ENCODE assay signal across 8 mouse cellular contexts in the genomic region with DNA sequence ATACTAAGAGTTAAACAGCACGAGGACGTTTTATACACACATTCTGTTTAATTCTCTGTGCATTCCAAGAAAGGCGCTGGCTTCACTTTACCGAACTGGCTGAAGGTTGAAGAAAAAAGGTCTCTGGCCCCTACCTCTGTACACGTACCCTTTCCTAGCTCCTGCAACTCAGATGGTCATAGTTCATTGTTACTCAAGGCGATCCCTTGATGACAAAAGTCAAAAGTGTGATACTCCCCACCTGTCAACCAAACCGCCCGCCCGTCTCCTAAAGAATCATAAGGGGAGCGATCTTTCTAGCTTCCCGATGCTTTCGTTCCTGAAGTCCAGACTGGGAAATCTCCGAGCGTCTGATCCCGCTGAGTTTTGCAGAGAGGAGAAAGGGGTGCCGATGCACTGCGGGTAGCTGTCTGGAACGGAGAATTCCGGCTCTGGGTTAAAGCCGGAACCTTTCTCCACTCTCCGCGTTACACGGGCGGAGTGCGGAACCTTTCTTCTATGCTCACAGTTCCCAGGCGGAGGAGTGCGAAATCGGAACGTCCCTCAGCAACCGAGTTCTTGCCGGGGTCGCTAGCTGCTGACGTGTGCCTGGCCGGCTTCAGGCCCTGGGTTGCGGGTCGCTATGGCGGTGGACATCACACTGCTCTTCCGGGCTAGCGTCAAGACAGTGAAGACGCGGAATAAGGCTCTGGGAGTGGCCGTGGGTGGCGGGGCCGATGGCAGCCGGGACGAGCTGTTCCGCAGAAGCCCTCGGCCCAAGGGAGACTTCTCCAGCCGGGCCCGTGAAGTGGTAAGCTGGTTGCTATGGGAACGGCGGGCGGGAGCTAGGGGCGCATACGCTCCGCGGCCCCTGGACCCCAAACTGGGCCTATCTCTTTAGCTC. TPM values are rescaled to one million over a fixed set of nuclear protein-coding genes. Genes with fewer than 3 reads are reported as not detected.
DNase-seq lines count a peak whose midpoint lies in the region; ATAC-seq and TF ChIP-seq lines count a peak whose summit lies in the region.

A gene (plus strand): TSS at position 33 of the 883 bp plus-strand sequence.

- peaks cover 8 to 18% of the 10 kb centered on the region in 2 experiments; a peak in 3 of 4 replicates for H3K4me1 ChIP-seq in CH12.LX (ENCODE audit: control insufficient read depth in 1 of 2, insufficient read depth in 2 of 2)
- H3K4me1 ChIP-seq in forebrain, embryonic 11.5 days (replicated peaks; ENCODE audit: control insufficient read depth, insufficient read depth, low read length): no peaks in the 10 kb centered on the region
- H3K4me1 ChIP-seq in heart, embryonic 16.5 days (ENCODE audit: control insufficient read depth, insufficient read depth, low read length): peaks cover 8% of the 10 kb centered on the region
- H3K4me1 ChIP-seq in liver, embryonic 15.5 days (replicated peaks): peaks cover 17% of the 10 kb centered on the region
- peaks cover 15% of the 10 kb centered on the region for H3K4me1 ChIP-seq in neural tube, embryonic 12.5 days

- DNase-seq in CH12.LX (ENCODE audit: extremely low read depth): peak; percentile 90
- peak; percentile 79 for DNase-seq in c-Kit-positive CD71-positive TER-119-negative erythroid progenitor cells, embryonic 14.5 days (ENCODE audit: low read depth)
- DNase-seq in forebrain, embryonic 11.5 days (ENCODE audit: low spot score): peak; percentile 90
- DNase-seq in kidney, postnatal 36 days: peak; percentile 87 to 90
- peak; percentile 91 for DNase-seq in telencephalon, adult 2 months (ENCODE audit: low read depth, low spot score)

- H3K9ac ChIP-seq in CH12.LX (ENCODE audit: insufficient read depth, low read depth): peak within 1 kb of the TSS; percentile 72
- H3K9ac ChIP-seq in forebrain, embryonic 11.5 days (ENCODE audit: low read length): peak within 1 kb of the TSS; percentile 87
- H3K9ac ChIP-seq in heart, embryonic 16.5 days (ENCODE audit: low read length): peak within 1 kb of the TSS; percentile 96
- peak within 1 kb of the TSS; percentile 69 for H3K9ac ChIP-seq in liver, embryonic 15.5 days
- peak within 1 kb of the TSS; percentile 73 for H3K9ac ChIP-seq in neural tube, embryonic 12.5 days

- peaks cover 6% of the 10 kb centered on the region; the same call in 1 of the 2 replicates for H3K79me2 ChIP-seq in CH12.LX (replicated peaks; ENCODE audit: control insufficient read depth, extremely low read depth, insufficient read depth, poor library complexity, severe bottlenecking)

- peak within 1 kb of the TSS; percentile 83 to 98 (median 92) for H3K4me3 ChIP-seq in CH12.LX (replicated peaks in 1 of 3; ENCODE audit: low read depth in 2 of 3, low read length in 2 of 3, poor library complexity in 1 of 3)
- H3K4me3 ChIP-seq in forebrain, embryonic 11.5 days (ENCODE audit: low read depth, low read length): peak within 1 kb of the TSS; percentile 85
- H3K4me3 ChIP-seq in heart, embryonic 16.5 days (ENCODE audit: low read length): peak within 1 kb of the TSS; percentile 100
- peak within 1 kb of the TSS; percentile 77 for H3K4me3 ChIP-seq in liver, embryonic 15.5 days (replicated peaks)
- H3K4me3 ChIP-seq in neural tube, embryonic 12.5 days: peak within 1 kb of the TSS; percentile 84

- under 1% methylated on average over 57 of the region's 57 CpGs for WGBS in forebrain, embryonic 11.5 days
- whole genome bisulfite sequencing in heart, embryonic 16.5 days: under 1% methylated on average over 57 of the region's 57 CpGs
- under 1% methylated on average over 57 of the region's 57 CpGs for WGBS in liver, embryonic 15.5 days (ENCODE audit: insufficient replicate concordance)
- WGBS in neural tube, embryonic 12.5 days: 1% methylated on average over 57 of the region's 57 CpGs

- no peak for TF ChIP-seq CTCF in CH12.LX (conservative IDR thresholded peaks at IDR 0.05 in 1 of 2, IDR thresholded peaks at IDR 0.05 in 1 of 2; ENCODE audit: low read depth in 2 of 2, low read length in 2 of 2)

- in situ Hi-C loops in CH12.LX (cut with MboI; ENCODE audit: low pct_ligation_motif_present, low pct_unique_long_range_greater_than_20kb, low sequenced_read_pairs): no loop called here

- H3K4me2 ChIP-seq in CH12.LX (ENCODE audit: insufficient read depth, low read depth, poor library complexity, severe bottlenecking): peak within 1 kb of the TSS; percentile 97
- peak within 1 kb of the TSS; percentile 81 for H3K4me2 ChIP-seq in forebrain, embryonic 11.5 days (ENCODE audit: low read depth, low read length, severe bottlenecking)
- H3K4me2 ChIP-seq in heart, embryonic 16.5 days (ENCODE audit: low read depth, low read length): peak within 1 kb of the TSS; percentile 78
- H3K4me2 ChIP-seq in liver, embryonic 15.5 days: peak within 1 kb of the TSS; percentile 76
- peak within 1 kb of the TSS; percentile 83 for H3K4me2 ChIP-seq in neural tube, embryonic 12.5 days (replicated peaks)

- TF ChIP-seq EP300 in CH12.LX (IDR thresholded peaks at IDR 0.05; ENCODE audit: low read length): no peak

- TF ChIP-seq RAD21 in CH12.LX (IDR thresholded peaks at IDR 0.05; ENCODE audit: low read depth, low read length): no peak

- H3K27ac ChIP-seq in CH12.LX (ENCODE audit: insufficient read depth, low read depth): no peak within 1 kb of the TSS
- H3K27ac ChIP-seq in forebrain, embryonic 11.5 days (ENCODE audit: low read depth, low read length): 0 out of 2 replicates have a peak within 1 kb of the TSS, but pooled peaks have one; percentile 37
- peak within 1 kb of the TSS; percentile 73 for H3K27ac ChIP-seq in heart, embryonic 16.5 days (ENCODE audit: low read length)
- no peak within 1 kb of the TSS; the same call in 1 of the 2 replicates for H3K27ac ChIP-seq in liver, embryonic 15.5 days (replicated peaks)
- H3K27ac ChIP-seq in neural tube, embryonic 12.5 days: no peak within 1 kb of the TSS; the same call in 1 of the 2 replicates

- peak; percentile 96 for ATAC-seq in forebrain, embryonic 11.5 days (replicated peaks; ENCODE audit: low FRiP score)
- peak; percentile 96 for ATAC-seq in heart, embryonic 16.5 days (replicated peaks; ENCODE audit: extremely low read depth, insufficient read depth, low FRiP score)
- ATAC-seq in liver, embryonic 15.5 days (ENCODE audit: insufficient read depth): peak; percentile 85
- ATAC-seq in neural tube, embryonic 12.5 days (ENCODE audit: low FRiP score, low read depth): peak; percentile 96

- dilution Hi-C loops in CH12.LX (cut with MboI; ENCODE audit: extremely low pct_ligation_motif_present, extremely low pct_unique_long_range_greater_than_20kb, low sequenced_read_pairs): no loop called here

- no peaks in the 10 kb centered on the region for H3K9me3 ChIP-seq in CH12.LX (replicated peaks; ENCODE audit: low read length)
- H3K9me3 ChIP-seq in forebrain, embryonic 11.5 days (ENCODE audit: control insufficient read depth, low read length): no peaks in the 10 kb centered on the region
- no peaks in the 10 kb centered on the region for H3K9me3 ChIP-seq in heart, embryonic 16.5 days (replicated peaks; ENCODE audit: control insufficient read depth, low read length)
- H3K9me3 ChIP-seq in liver, embryonic 15.5 days (replicated peaks): no peaks in the 10 kb centered on the region
- H3K9me3 ChIP-seq in neural tube, embryonic 12.5 days: no peaks in the 10 kb centered on the region

- peak; percentile 78 for TF ChIP-seq POLR2A in CH12.LX (IDR thresholded peaks at IDR 0.05; ENCODE audit: low read depth, low read length)

- peaks cover 34% of the 10 kb centered on the region for H3K27me3 ChIP-seq in CH12.LX (replicated peaks)
- H3K27me3 ChIP-seq in forebrain, embryonic 11.5 days (ENCODE audit: control insufficient read depth, insufficient read depth, low read length): no peaks in the 10 kb centered on the region
- no peaks in the 10 kb centered on the region; the same call in 1 of the 2 replicates for H3K27me3 ChIP-seq in heart, embryonic 16.5 days (ENCODE audit: control insufficient read depth, insufficient read depth, low read length)
- H3K27me3 ChIP-seq in liver, embryonic 15.5 days: peaks cover 16% of the 10 kb centered on the region; the same call in 1 of the 2 replicates
- no peaks in the 10 kb centered on the region for H3K27me3 ChIP-seq in neural tube, embryonic 12.5 days (replicated peaks)

- peaks cover 0 to 14% of the 10 kb centered on the region in 2 experiments for H3K36me3 ChIP-seq in CH12.LX (replicated peaks in 1 of 2; ENCODE audit: control insufficient read depth in 1 of 2, insufficient read depth in 1 of 2, low read length in 1 of 2)
- H3K36me3 ChIP-seq in forebrain, embryonic 11.5 days (ENCODE audit: control insufficient read depth, insufficient read depth, low read length): no peaks in the 10 kb centered on the region
- 0 out of 2 replicates have a peak, but pooled peaks cover 4% of the 10 kb centered on the region for H3K36me3 ChIP-seq in heart, embryonic 16.5 days (ENCODE audit: control insufficient read depth, insufficient read depth)
- 0 out of 2 replicates have a peak, but pooled peaks cover 4% of the 10 kb centered on the region for H3K36me3 ChIP-seq in liver, embryonic 15.5 days (replicated peaks)
- peaks cover 10% of the 10 kb centered on the region; the same call in 1 of the 2 replicates for H3K36me3 ChIP-seq in neural tube, embryonic 12.5 days

TF ChIP-seq in CH12.LX, 34 proteins besides CTCF, POLR2A, EP300 and RAD21 (continues in another document):
- TF ChIP-seq MAFK (IDR thresholded peaks at IDR 0.05; ENCODE audit: insufficient replicate concordance, low read length) (no peak), ZKSCAN1 (IDR thresholded peaks at IDR 0.05; ENCODE audit: borderline replicate concordance, low read depth, low read length) (no peak), UBTF (IDR thresholded peaks at IDR 0.05; ENCODE audit: low read depth, low read length) (peak; percentile 93; the same call in 1 of the 2 replicates), TCF12 (IDR thresholded peaks at IDR 0.05; ENCODE audit: low read depth, low read length) (peak; percentile 85), IRF4 (IDR thresholded peaks at IDR 0.05; ENCODE audit: low read depth, low read length) (peak; percentile 73), MXI1 (IDR thresholded peaks at IDR 0.05; ENCODE audit: low read depth, low read length) (peak; percentile 91; the same call in 1 of the 2 replicates), KAT2A (IDR thresholded peaks at IDR 0.05; ENCODE audit: insufficient replicate concordance, low read length) (peak; percentile 77; the same call in 1 of the 2 replicates), HCFC1 (IDR thresholded peaks at IDR 0.05; ENCODE audit: low read depth, low read length) (peak; percentile 94), ELF1 (IDR thresholded peaks at IDR 0.05; ENCODE audit: low read depth, low read length) (peak; percentile 80), TBP (conservative IDR thresholded peaks at IDR 0.05; ENCODE audit: low read depth, low read length) (peak; percentile 91)

RNA-seq across cellular contexts. Expression of the gene that starts here (rescaled TPM):
- total RNA-seq in CH12.LX (2012; rRNA removed) (28.7 and 29.4 TPM in 2 replicates), CH12.LX (2014; rRNA removed) (26.3 and 31.1 TPM in 2 replicates)
- polyA plus RNA-seq in CH12.LX (2012; ENCODE audit: insufficient read length, low read depth): 35.8 and 40.0 TPM in 2 replicates
- polyA plus RNA-seq in forebrain, embryonic 11.5 days (2014; fragmentation: Nextera tagmentation; extraction: Ambion mirVana): 47.8 and 53.5 TPM in 2 replicates
- 29.8 and 30.3 TPM in 2 replicates for polyA plus RNA-seq in heart, embryonic 16.5 days (2015; fragmentation: Nextera tagmentation; extraction: Ambion mirVana)
- 12.5 TPM in 2 replicates for polyA plus RNA-seq in liver, embryonic 15.5 days (2015; fragmentation: Nextera tagmentation; extraction: Ambion mirVana)
- polyA plus RNA-seq in neural tube, embryonic 12.5 days (2016; fragmentation: Nextera tagmentation; extraction: Ambion mirVana): 40.6 and 43.2 TPM in 2 replicates

Comparison
In these comparisons a context has a peak if more than half of its experiments do, and no peak if none do; other contexts are left out.
1. H3K27ac ChIP-seq: peak in forebrain, embryonic 11.5 days (single experiment) and heart, embryonic 16.5 days (single experiment); none in CH12.LX (single experiment), liver, embryonic 15.5 days (single experiment) and neural tube, embryonic 12.5 days (single experiment).
2. Peak in every context shown above with its lines, with median percentiles within 50 percentile points of each other: DNase-seq, H3K4me2 ChIP-seq, H3K4me3 ChIP-seq, H3K9ac ChIP-seq and ATAC-seq.